Mouse (Mus musculus) T-helper 1 cell (primary cell): ENCODE results near the gene Dennd1b.

ENCODE experiments used
- in situ Hi-C: fragments of 300-600 bp; cut with MboI, MseI; formaldehyde crosslinking; loops from one replicate; pipeline ENCODE4 v1.15.1; 2025; ENCODE audit warnings: high pct_unique_total_duplicates

Dennd1b gene

DNA sequence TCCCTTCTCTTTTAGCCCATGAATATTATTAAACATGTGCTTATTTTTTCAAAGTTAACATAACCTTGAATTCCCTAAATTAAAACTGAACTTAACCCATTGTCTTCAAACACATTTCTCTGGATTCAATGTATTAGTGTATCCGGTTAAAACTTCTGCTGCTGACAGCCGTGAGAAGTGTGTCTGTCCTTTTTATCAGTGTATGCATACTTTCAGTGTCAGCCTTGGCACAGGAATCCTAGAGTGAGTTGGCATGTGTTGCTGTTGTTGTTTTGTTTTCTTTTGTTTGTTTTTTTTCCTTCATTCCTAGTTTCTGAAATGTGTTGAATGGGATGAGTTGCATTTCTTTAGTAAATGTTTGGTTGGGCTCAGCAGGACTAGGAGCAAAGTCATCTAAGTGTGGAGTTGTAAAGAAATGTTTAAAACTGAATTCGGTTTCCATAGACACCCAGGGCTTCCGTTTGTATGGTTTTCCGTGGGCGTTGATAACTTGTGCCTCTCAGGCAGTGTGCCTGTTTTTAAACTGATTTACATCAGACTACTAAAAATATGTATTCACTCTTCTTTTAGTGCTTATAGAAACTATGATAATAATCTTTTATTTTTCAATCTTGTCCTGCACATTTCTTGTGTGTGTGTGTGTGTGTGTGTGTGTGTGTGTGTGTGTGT lies 217.4 kb downstream of the Dennd1b start:
- in situ Hi-C loops = no loop called here

DNA sequence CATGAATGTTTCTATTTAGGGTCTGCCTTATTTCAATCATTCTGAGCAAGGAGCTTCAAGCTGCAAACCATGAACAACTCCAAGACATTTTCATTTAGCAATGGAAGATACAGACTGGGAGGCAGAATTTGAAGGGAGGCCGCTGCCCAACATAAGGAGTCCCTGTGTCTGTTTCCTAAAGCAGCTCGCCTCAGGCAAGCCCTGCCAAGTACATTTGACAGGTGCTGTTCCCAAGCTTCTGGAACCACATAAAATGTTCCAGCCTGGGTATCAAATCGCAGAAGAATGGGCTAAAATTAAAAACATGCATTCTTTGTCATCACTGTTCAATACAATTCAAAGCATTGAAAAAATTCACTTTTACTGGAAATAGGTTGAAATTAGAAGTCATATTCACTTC lies 229.4 kb downstream of the Dennd1b start:
- in situ Hi-C loops = no loop called here

- in situ Hi-C loops = no loop called here
Measured at GRCm38 (mm10) chr1:139194011-139194410, 230.8 kb downstream of the Dennd1b start.

DNA sequence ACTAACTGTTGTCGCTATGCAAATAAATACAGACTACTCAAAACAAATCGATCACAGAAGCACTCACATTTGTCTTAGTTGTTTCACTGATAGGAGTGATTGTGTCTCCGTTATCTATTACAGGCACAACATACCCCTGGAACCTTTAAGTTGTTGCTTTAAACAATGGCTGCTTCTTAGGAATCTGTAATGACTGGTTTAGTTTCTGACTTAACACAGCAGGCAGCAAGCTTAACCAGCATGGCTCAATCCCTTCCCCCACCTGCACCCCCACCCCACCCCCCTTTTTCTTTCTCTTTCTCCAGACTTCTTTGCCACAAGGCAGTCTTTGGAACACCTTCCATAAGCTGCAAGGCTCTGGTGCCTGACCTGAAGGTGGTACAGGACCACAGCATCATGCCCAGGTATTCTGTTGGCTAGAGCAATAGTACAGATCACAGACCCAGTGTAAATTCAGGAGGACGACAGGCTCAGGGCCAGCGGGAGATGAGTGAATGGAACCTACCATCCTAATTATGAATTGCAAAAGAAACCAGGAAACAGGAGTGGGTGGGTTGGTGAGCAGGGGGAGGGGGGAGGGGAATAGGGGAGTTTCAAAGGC lies 231.3 kb downstream of the Dennd1b start:
- in situ Hi-C loops = no loop called here

DNA sequence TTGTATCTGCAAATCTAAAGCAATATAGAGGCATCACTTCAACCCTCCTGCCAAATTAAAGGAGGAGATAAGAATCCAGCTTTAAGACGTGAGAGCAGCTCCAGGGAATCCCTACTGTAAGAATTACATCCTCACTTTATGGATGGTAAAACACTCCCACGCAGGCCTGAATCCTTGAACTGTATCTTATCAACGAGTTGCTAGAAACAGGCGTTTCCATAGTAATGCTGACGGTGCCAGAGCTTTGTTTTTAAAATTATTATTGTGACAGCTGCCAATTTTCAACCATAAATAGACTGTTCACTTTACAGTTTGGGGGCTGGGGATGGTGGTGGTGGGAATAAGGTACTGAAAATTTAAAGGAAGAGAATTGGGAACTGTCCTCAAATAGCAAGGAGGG lies 239.8 kb downstream of the Dennd1b start:
- in situ Hi-C loops = no loop called here

DNA sequence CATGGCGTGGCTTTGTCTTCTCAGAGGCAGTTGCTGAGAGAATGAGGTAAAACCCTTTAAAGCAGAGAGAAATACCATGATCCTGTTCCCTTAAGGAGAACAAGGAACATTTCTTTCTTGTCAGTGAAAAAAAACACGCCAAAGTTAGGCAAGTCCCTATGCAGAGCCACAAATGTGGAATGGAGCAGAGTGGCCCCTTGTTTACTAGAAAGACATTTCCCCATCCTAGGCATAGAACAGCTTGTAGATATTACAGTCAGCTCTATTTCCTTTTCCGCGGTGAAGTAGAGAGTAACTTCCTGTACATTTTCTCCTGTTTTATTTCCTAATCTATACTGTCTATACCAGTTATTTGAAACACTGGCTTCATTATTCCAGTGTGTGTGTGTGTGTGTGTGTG lies 243.0 kb downstream of the Dennd1b start:
- in situ Hi-C loops = no loop called here

DNA sequence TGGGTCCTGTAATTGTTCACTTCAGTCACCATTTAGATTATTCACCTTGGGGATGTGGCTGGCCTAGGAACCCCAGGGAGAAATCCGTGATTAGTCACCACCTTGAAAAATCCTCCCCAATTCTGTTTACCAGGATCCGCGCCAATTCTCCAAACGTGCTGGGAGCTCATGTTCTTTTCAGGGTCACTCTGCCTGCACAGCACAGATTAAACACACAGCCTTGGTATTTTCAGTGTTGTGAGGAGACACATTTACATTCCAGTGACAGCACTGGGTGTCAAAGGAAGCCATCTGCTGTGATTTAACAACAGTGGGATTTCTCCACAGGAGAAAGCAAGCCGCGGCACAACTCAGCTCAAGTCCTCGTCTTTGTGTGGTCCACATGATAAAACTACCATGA lies 246.6 kb downstream of the Dennd1b start:
- in situ Hi-C loops = no loop called here

- in situ Hi-C loops = no loop called here
Measured at GRCm38 (mm10) chr1:139210505-139210904, 247.3 kb downstream of the Dennd1b start.

DNA sequence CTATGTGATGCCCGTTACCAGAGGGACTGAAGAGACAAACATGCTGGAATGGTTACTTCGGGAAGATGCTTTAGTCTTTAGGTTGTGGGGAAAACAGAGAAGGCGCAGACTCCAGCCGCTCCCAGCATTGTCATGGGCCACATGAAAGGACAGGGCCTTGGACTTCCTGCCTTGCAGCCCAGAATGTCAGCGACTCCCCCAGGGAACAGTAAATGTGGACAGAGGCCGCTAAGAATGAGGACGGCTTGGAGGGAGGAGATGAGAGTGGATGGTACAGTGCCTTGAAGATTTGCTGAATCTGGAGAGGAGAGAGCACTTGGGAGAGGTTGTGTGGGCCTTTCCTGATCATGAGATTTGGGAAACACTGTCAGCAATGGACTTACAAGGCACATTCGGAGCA lies 252.1 kb downstream of the Dennd1b start:
- in situ Hi-C loops = no loop called here

DNA sequence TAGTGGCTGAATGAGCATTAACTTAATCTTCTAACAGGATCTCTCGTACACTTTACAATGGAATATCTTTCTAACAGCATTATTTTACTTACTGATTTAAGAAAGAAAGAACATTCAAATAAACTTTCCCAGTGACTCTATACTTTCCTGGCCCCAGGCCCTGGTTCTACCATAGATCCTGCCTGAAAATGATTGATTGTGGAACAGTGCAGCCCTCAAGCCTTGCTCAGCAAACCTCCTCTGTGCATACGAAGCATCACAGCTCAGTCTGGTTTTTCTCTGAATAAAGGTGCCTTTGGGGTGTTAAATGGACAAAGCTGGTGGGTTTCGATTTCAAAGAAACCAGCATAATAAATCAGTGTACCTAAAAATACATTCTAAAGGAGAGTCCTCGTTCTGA lies 260.6 kb downstream of the Dennd1b start:
- in situ Hi-C loops = no loop called here

DNA sequence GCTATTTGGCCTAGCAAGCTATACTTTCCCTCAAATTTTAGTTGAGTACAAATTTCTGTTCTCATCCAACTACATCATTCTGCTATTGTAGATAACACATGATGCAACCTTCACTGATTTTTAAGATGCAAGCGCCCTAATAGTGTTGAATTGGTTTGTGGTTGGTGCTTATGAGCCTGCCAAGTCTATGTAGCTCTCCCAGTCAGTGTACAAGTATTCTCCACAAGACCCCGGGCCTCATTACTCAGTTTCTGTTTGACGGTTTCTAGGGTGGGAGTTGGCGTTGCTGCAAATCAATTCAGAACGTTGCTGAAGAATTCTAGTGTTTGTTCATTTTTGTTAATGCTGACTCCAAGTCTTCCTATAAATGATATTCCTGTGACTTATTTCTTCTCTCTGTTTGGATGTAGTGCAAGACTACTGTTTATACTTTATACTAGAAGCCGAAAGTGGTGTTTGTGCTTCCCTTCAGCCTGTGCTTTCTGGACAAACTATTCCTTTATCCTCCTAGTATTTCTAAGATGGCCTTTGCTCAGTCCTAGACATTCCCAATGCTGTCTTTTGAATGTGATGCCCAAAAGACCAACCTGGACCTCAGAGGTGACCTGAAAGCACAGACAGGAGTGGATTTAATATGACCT lies 261.2 kb downstream of the Dennd1b start:
- in situ Hi-C loops = no loop called here
